In the genomic region with DNA sequence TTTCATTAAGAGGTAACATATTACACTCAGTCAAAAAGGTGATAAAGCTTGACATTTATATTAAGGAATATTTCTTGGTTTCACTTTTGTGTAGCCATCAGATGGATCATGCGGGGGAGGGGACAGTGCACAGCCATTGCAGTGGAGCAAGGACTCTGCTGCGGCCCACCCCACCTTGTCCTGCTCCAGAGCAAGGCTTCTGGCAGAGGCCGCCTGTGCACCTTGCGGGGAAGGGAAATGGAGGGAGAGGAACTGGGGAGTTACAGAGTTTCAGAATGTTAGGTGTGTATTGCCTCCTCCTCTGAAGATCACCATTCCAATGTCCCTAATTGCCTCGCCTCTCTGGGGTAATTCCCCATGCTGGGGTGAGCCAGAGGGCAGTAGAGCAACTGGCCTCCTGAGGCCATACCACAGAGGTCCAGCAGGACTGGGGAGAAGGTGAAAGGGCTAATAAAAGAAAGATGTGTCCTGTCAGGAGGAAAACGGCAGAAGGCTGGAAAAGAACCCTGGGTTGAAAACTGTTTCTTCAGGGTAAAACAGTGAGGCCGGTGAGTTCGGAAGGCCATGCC, we compare ENCODE assay signal across 12 mouse cellular contexts. TPM values are rescaled to one million over a fixed set of nuclear protein-coding genes. Genes with fewer than 3 reads are reported as not detected.
DNase-seq lines count a peak whose midpoint lies in the region; ATAC-seq and TF ChIP-seq lines count a peak whose summit lies in the region.
"Had no signal": no experiment of that assay in that cellular context is flagged by ENCODE, and none has a peak within 500 bp of the region (broad histone marks: within the 10 kb centered on the region; RNA-seq: fewer than 3 reads in every experiment).

No protein-coding gene starts in this region.

- no peaks in the 10 kb centered on the region for H3K9me3 ChIP-seq in kidney, embryonic 16.5 days (ENCODE audit: low read length)
- no peaks in the 10 kb centered on the region for H3K9me3 ChIP-seq in heart, embryonic 13.5 days
- H3K9me3 ChIP-seq in neural tube, embryonic 11.5 days (ENCODE audit: control insufficient read depth, low read length): no peaks in the 10 kb centered on the region

- no peaks in the 10 kb centered on the region for H3K36me3 ChIP-seq in kidney, embryonic 16.5 days (ENCODE audit: insufficient read depth, low read length)
- H3K36me3 ChIP-seq in heart, embryonic 13.5 days: peaks cover 15% of the 10 kb centered on the region; the same call in 1 of the 2 replicates
- H3K36me3 ChIP-seq in neural tube, embryonic 11.5 days (ENCODE audit: control insufficient read depth, insufficient read depth, low read length): no peaks in the 10 kb centered on the region

- no peak overlapping the region for H3K4me3 ChIP-seq in kidney, embryonic 16.5 days (ENCODE audit: low read length)
- H3K4me3 ChIP-seq in heart, embryonic 13.5 days: no peak overlapping the region
- no peak overlapping the region for H3K4me3 ChIP-seq in neural tube, embryonic 11.5 days (ENCODE audit: low read depth, low read length)
- H3K4me3 ChIP-seq in cerebellum, adult 2 months (replicated peaks; ENCODE audit: insufficient read depth, low read depth, low read length): no peak overlapping the region
- no peak overlapping the region for H3K4me3 ChIP-seq in lung, adult 2 months (replicated peaks; ENCODE audit: extremely low read depth, low read depth, low read length)
- H3K4me3 ChIP-seq: myocyte had no signal

- no peak for DNase-seq in kidney, postnatal 14 days
- peak; percentile 50 for DNase-seq in embryo, embryonic 11 days
- no peak for DNase-seq in neural tube, embryonic 11.5 days (ENCODE audit: low spot score)
- no peak for DNase-seq in cerebellum, adult 2 months
- DNase-seq in lung, adult 2 months: no peak
- DNase-seq: right cerebral cortex, postnatal 4 days had no signal

- H3K4me1 ChIP-seq in kidney, embryonic 16.5 days (ENCODE audit: insufficient read depth, low read length): peaks cover 29% of the 10 kb centered on the region
- peaks cover 55% of the 10 kb centered on the region for H3K4me1 ChIP-seq in heart, embryonic 13.5 days
- H3K4me1 ChIP-seq in neural tube, embryonic 11.5 days (ENCODE audit: control insufficient read depth, insufficient read depth, low read length): peaks cover 23% of the 10 kb centered on the region
- peaks cover 10% of the 10 kb centered on the region for H3K4me1 ChIP-seq in cerebellum, adult 2 months (ENCODE audit: control insufficient read depth, insufficient read depth, low read length)
- no peaks in the 10 kb centered on the region; the same call in 1 of the 2 replicates for H3K4me1 ChIP-seq in lung, adult 2 months (ENCODE audit: control insufficient read depth, insufficient read depth, low read length)

- no peak for TF ChIP-seq POLR2A in cerebellum, adult 2 months (IDR thresholded peaks at IDR 0.05; ENCODE audit: borderline replicate concordance, insufficient read depth, low read length)
- no peak for TF ChIP-seq POLR2A in lung, adult 2 months (IDR thresholded peaks at IDR 0.05; ENCODE audit: borderline replicate concordance, extremely low read depth, low read depth, low read length)

- no peak for TF ChIP-seq CTCF in cerebellum, adult 2 months (IDR thresholded peaks at IDR 0.05; ENCODE audit: borderline replicate concordance, insufficient read depth, low read depth, low read length)
- no peak for TF ChIP-seq CTCF in lung, adult 2 months (IDR thresholded peaks at IDR 0.05; ENCODE audit: insufficient read depth, low read length)

- peak overlapping the region; percentile 43; the same call in 1 of the 2 replicates for H3K27ac ChIP-seq in kidney, embryonic 16.5 days (ENCODE audit: low read length)
- H3K27ac ChIP-seq in heart, embryonic 13.5 days (replicated peaks): peak overlapping the region; percentile 43; the same call in 1 of the 2 replicates
- H3K27ac ChIP-seq in neural tube, embryonic 11.5 days (ENCODE audit: low read depth, low read length): 0 out of 2 replicates have a peak overlapping the region, but pooled peaks have one; percentile 1
- no peak overlapping the region for H3K27ac ChIP-seq in cerebellum, adult 2 months (ENCODE audit: insufficient read depth, low read length)
- H3K27ac ChIP-seq: liver, embryonic 14.5 days; stomach, postnatal 0 days had no signal

- H3K27me3 ChIP-seq in kidney, embryonic 16.5 days (ENCODE audit: insufficient read depth, low read length): no peaks in the 10 kb centered on the region
- no peaks in the 10 kb centered on the region for H3K27me3 ChIP-seq in heart, embryonic 13.5 days (replicated peaks)
- no peaks in the 10 kb centered on the region for H3K27me3 ChIP-seq in neural tube, embryonic 11.5 days (ENCODE audit: control insufficient read depth, insufficient read depth, low read length)
- no peaks in the 10 kb centered on the region for H3K27me3 ChIP-seq in cerebellum, adult 2 months (ENCODE audit: control insufficient read depth, insufficient read depth, low read length)

- 42% methylated on average over 8 of the region's 8 CpGs for WGBS in kidney, embryonic 16.5 days
- WGBS in heart, embryonic 13.5 days: 62% methylated on average over 8 of the region's 8 CpGs
- WGBS in neural tube, embryonic 11.5 days: 30% methylated on average over 8 of the region's 8 CpGs
- WGBS in cerebellum, adult 2 months: 80% methylated on average over 8 of the region's 8 CpGs
- WGBS in lung, adult 2 months: 73% methylated on average over 8 of the region's 8 CpGs

- no peak overlapping the region for H3K9ac ChIP-seq in kidney, embryonic 16.5 days (replicated peaks; ENCODE audit: low read length)
- H3K9ac ChIP-seq in heart, embryonic 13.5 days: no peak overlapping the region
- H3K9ac ChIP-seq in neural tube, embryonic 11.5 days (ENCODE audit: low read length): no peak overlapping the region
- H3K9ac ChIP-seq: liver, embryonic 14.5 days had no signal

- H3K4me2 ChIP-seq in kidney, embryonic 16.5 days (replicated peaks; ENCODE audit: low read depth, low read length): no peak overlapping the region; the same call in 1 of the 2 replicates
- no peak overlapping the region for H3K4me2 ChIP-seq in heart, embryonic 13.5 days
- H3K4me2 ChIP-seq in neural tube, embryonic 11.5 days (ENCODE audit: low read depth): no peak overlapping the region

- peak; percentile 52; the same call in 1 of the 2 replicates for ATAC-seq in kidney, embryonic 16.5 days (ENCODE audit: low FRiP score, low TSS enrichment)
- no peak for ATAC-seq in heart, embryonic 13.5 days (ENCODE audit: extremely low read depth, insufficient number of reproducible peaks, low FRiP score, low TSS enrichment)
- ATAC-seq in neural tube, embryonic 11.5 days (ENCODE audit: insufficient read depth, low FRiP score, low TSS enrichment): no peak

RNA-seq across cellular contexts. Expression of a gene that starts 47.4 kb away (rescaled TPM):
- not detected in 2 replicates for polyA plus RNA-seq in kidney, embryonic 16.5 days (2015; fragmentation: Nextera tagmentation; extraction: Ambion mirVana)
- polyA plus RNA-seq in heart, embryonic 13.5 days (2015; fragmentation: Nextera tagmentation; extraction: Ambion mirVana): not detected in 2 replicates
- 7.6 and 7.7 TPM in 2 replicates for polyA plus RNA-seq in neural tube, embryonic 11.5 days (2014; fragmentation: Nextera tagmentation; extraction: Ambion mirVana)
- polyA plus RNA-seq in cerebellum, adult 2 months (2012; rRNA removed): 7.1 and 9.2 TPM in 2 replicates
- 0.02 and 0.07 TPM in 2 replicates for polyA plus RNA-seq in lung, adult 2 months (2012; rRNA removed)
- polyA plus RNA-seq: intestine, embryonic 14.5 days; stomach, postnatal 0 days had no signal
